Mouse (Mus musculus) neural tube, embryonic 14.5 days (tissue): Measurements from ENCODE around the gene Nt5e. TPM values are rescaled to one million over a fixed set of nuclear protein-coding genes. Genes with fewer than 3 reads are reported as not detected.

Source experiments
- ATAC-seq: fragments of 200-750 bp; cut with Nextera tagmentation; 2 replicates; pipeline ENCODE4 v1.8.0; 2017; ENCODE audit warnings: low read depth, mild to moderate bottlenecking, moderate TSS enrichment, moderate library complexity
- H3K27ac ChIP-seq: fragments of 300-500 bp; sonication (generic); 2 replicates; pipeline ENCODE4 v1.5.1; 2014; ENCODE audit warnings: low read depth, mild to moderate bottlenecking, control low read depth, low read length, moderate library complexity, mixed read lengths
- H3K27me3 ChIP-seq: fragments of 300-500 bp; sonication (generic); 2 replicates; pipeline ENCODE4 v1.6.1; 2014; ENCODE audit warnings: low read length; ENCODE audit not compliant: control insufficient read depth, insufficient read depth
- H3K36me3 ChIP-seq: fragments of 300-500 bp; sonication (generic); 2 replicates; pipeline ENCODE4 v1.6.1; 2014; ENCODE audit warnings: low read length, mixed read lengths; ENCODE audit not compliant: control insufficient read depth, insufficient read depth
- H3K4me1 ChIP-seq: fragments of 300-500 bp; sonication (generic); 2 replicates; pipeline ENCODE4 v1.6.1; 2014; ENCODE audit warnings: low read length; ENCODE audit not compliant: control insufficient read depth, insufficient read depth
- H3K4me2 ChIP-seq: fragments of 300-500 bp; sonication (generic); 2 replicates; pipeline ENCODE4 v1.6.1; 2014; ENCODE audit warnings: mild to moderate bottlenecking, low read depth, low read length, control low read depth
- H3K4me3 ChIP-seq: fragments of 300-500 bp; sonication (generic); 2 replicates; pipeline ENCODE4 v1.5.1; 2014; ENCODE audit warnings: low read depth, low read length, control low read depth, mixed read lengths
- H3K9ac ChIP-seq: fragments of 300-500 bp; sonication (generic); replicated peaks from 2 replicates; pipeline ENCODE4 v1.6.1; 2014; ENCODE audit warnings: low read depth, mild to moderate bottlenecking, control low read depth, low read length, mixed read lengths
- H3K9me3 ChIP-seq: fragments of 300-500 bp; sonication (generic); 2 replicates; pipeline ENCODE4 v1.6.1; 2016; ENCODE audit warnings: low read length; ENCODE audit not compliant: control insufficient read depth
- WGBS: fragments of 180-500 bp; shearing (Covaris S2); extraction: QIAGEN DNeasy Blood & Tissue Kit; methylation state at CpG from one replicate; pipeline ENCODE4 v1.1.7; 2014; 5-methylcytosine and 5-hydroxymethylcytosine counted together
- polyA plus RNA-seq: library from polyadenylated mRNA; unstranded; fragments of >200 nt; fragmentation: Nextera tagmentation; extraction: Ambion mirVana; gene quantifications from 2 replicates; pipeline ENCODE4 v1.2.1, GENCODE M21; 2014

Nt5e gene
- polyA plus RNA-seq, 1 experiment from 2014 or later, result 0.76 TPM

DNA sequence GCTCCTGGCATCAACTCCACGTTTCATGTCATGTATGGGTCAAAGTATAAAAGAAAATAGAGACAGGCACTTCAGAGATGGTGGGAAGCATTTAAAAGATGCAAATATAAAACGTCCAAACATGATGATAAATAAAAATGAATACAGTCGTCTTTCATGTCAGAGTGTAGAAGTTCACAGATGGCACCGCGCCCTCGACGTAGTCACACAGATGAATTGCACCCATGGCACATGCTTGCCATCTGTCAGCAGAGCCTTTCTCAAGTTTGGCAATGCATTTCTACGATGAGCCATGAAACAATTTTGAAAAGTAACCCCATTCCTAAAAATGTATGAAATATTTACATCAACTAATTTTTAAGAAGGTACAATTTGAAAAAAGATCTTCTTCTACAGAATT lies 67.9 kb downstream of the Nt5e start:
- H3K4me2 ChIP-seq, result no peak overlapping the region

DNA sequence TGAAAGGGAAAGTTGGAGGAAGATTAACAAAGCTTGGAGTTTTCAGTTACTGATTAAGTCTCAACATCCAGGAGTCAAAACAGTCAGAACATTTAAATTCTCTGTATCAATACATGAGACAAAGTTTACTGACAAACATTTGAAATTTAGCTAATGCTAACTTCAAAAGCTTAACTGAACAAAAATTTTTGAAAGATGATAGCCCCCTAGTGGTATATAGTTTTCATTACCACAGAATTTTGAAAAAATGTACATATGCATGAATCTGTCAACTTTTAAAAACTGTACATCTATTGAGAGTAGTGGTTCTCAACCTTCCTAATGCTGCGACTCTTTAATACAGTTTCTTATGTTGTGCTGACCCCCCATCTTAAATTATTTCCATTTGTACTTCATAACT lies 71.5 kb downstream of the Nt5e start:
- no peaks in the 10 kb centered on the region for H3K27me3 ChIP-seq
- no peak overlapping the region for H3K27ac ChIP-seq
- H3K4me1 ChIP-seq, result no peaks in the 10 kb centered on the region
- H3K36me3 ChIP-seq, result no peaks in the 10 kb centered on the region; the same call in 1 of the 2 replicates
- H3K4me2 ChIP-seq, result no peak overlapping the region
- no peak for ATAC-seq
- H3K4me3 ChIP-seq, result no peak overlapping the region
- 88% methylated on average over 1 of the region's 1 CpGs for whole genome bisulfite sequencing
- H3K9me3 ChIP-seq, result no peaks in the 10 kb centered on the region
- no peak overlapping the region for H3K9ac ChIP-seq

More for the DNA sequence above, 67.9 kb downstream of the Nt5e start:
- Histone ChIP-seq H3K36me3 (no peaks in the 10 kb centered on the region; the same call in 1 of the 2 replicates), H3K9ac (no peak overlapping the region), H3K4me3 (no peak overlapping the region), H3K27ac (no peak overlapping the region), H3K27me3 (no peaks in the 10 kb centered on the region), H3K9me3 (no peaks in the 10 kb centered on the region), H3K4me1 (no peaks in the 10 kb centered on the region)
- 60% methylated on average over 8 of the region's 8 CpGs for WGBS
- ATAC-seq, result no peak

DNA sequence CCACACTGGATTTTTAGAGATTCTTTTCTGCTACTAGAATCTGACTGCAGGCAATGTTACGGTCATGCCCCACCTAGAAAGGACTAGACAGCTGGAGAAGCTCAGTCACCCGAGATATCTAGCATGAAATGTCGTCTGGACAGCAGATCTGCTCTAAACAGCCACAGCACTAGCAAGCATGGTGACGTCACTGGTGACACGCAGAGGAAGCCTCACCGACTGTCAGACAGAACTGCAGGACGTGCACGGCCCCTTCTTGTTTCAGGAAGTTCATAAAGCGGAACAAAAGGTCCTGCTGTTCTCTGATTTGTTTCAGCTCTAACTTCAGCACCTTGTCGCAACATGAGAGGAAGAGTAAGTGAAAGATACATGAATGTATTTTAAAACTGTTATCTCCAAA lies 77.1 kb downstream of the Nt5e start:
- H3K4me1 ChIP-seq, result no peaks in the 10 kb centered on the region
- WGBS, result 73% methylated on average over 10 of the region's 10 CpGs
- ATAC-seq, result no peak

DNA sequence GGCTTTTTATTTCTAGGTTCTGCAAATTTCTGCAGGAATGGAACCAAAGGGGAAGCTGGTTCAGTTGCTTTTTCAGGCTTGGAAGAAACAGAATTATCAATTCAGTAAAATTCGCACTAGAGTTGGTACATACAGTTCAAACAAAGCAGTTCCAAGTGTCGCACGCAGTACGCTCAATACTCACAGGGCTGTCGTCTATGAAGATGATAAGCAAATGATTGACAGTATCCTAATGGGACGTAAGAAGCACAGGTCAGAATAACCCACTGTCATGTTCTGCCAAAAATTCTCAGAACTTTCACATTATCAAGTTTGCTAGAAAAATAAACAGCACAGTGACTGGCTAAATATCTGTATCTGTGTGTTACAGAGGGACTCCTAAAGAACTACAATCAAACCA lies 77.5 kb downstream of the Nt5e start:
- no peak for ATAC-seq
- Histone ChIP-seq H3K27me3 (no peaks in the 10 kb centered on the region), H3K4me1 (no peaks in the 10 kb centered on the region), H3K9me3 (no peaks in the 10 kb centered on the region), H3K4me3 (no peak overlapping the region), H3K4me2 (no peak overlapping the region), H3K9ac (no peak overlapping the region), H3K36me3 (peaks cover 4% of the 10 kb centered on the region; the same call in 1 of the 2 replicates), H3K27ac (no peak overlapping the region)
- 94% methylated on average over 6 of the region's 6 CpGs for WGBS

More for the DNA sequence above, 77.1 kb downstream of the Nt5e start:
- H3K27ac ChIP-seq, result no peak overlapping the region
- H3K27me3 ChIP-seq, result no peaks in the 10 kb centered on the region
- no peak overlapping the region for H3K4me3 ChIP-seq
- H3K9ac ChIP-seq, result no peak overlapping the region
- no peak overlapping the region for H3K4me2 ChIP-seq
- H3K36me3 ChIP-seq, result peaks cover 4% of the 10 kb centered on the region; the same call in 1 of the 2 replicates
- H3K9me3 ChIP-seq, result no peaks in the 10 kb centered on the region

DNA sequence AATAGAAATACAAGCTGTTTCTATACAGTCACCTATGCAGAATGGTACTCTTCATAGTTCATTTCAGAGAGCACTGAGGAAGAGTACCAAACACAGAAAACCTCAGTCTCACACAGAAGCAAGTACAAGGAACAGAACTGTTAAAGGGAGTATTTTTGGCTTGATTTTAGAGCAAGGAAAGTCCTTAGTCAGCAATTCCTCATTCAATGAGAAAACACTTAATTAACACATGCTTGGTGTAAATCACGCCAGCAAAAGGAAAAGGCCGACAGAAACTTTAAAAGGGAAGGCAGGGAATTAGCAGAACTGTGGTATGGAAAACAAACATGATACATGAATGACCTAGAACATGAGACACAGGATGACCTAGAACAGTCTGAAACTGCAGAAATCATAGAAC lies 83.0 kb downstream of the Nt5e start:
- ATAC-seq, result no peak
- H3K36me3 ChIP-seq, result no peaks in the 10 kb centered on the region; the same call in 1 of the 2 replicates
- no peak overlapping the region for H3K9ac ChIP-seq
- WGBS, result 71% methylated on average over 2 of the region's 2 CpGs
- H3K9me3 ChIP-seq, result no peaks in the 10 kb centered on the region
- H3K27ac ChIP-seq, result no peak overlapping the region
- no peaks in the 10 kb centered on the region for H3K27me3 ChIP-seq
- no peak overlapping the region for H3K4me2 ChIP-seq
- no peak overlapping the region for H3K4me3 ChIP-seq
- no peaks in the 10 kb centered on the region for H3K4me1 ChIP-seq

DNA sequence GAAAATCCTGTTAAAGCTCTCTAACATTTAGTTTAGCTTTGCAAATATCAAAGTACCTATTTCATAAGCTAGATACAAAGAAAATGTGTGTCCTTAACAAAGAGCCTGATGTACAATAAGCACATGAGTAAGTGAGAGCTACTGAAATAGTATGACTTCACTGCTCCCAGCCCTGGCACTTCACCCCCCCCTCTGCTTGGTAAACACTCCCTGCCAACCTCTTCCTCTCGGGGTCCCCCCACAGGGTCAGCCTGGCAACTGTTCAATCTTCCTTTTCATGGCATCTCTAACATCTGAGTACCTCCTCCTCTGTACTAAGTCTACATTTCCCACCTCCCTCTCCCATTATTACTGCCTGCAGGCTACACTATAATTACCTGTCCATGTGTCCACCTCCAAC lies 89.8 kb downstream of the Nt5e start:
- no peak; the same call in 1 of the 2 replicates for ATAC-seq
- no peaks in the 10 kb centered on the region for H3K4me1 ChIP-seq
- H3K9me3 ChIP-seq, result no peaks in the 10 kb centered on the region
- 65% methylated on average over 1 of the region's 1 CpGs for WGBS
- no peak overlapping the region for H3K9ac ChIP-seq
- H3K4me2 ChIP-seq, result no peak overlapping the region
- no peak overlapping the region for H3K4me3 ChIP-seq
- H3K27ac ChIP-seq, result no peak overlapping the region
- H3K27me3 ChIP-seq, result no peaks in the 10 kb centered on the region
- 0 out of 2 replicates have a peak, but pooled peaks cover 5% of the 10 kb centered on the region for H3K36me3 ChIP-seq

Other genes with a start within 250 kb of the Nt5e start
- gene Snx14, start 111.8 kb downstream of the Nt5e start, polyA plus RNA-seq, result 31.6 and 34.9 TPM in 2 replicates
- gene Gm20537, start 129.4 kb downstream of the Nt5e start, polyA plus RNA-seq, result 0.46 and 0.57 TPM in 2 replicates
- 86.6 and 87.8 TPM in 2 replicates for gene Syncrip, start 155.4 kb downstream of the Nt5e start, polyA plus RNA-seq
- gene Zfp949, start 220.8 kb downstream of the Nt5e start, polyA plus RNA-seq, result 20.8 and 21.2 TPM in 2 replicates